Mouse (Mus musculus) embryonic facial prominence, embryonic 14.5 days (tissue): ENCODE data around the gene Myo6. TPM values are rescaled to one million over a fixed set of nuclear protein-coding genes. Genes with fewer than 3 reads are reported as not detected.

Source experiments
- ATAC-seq: fragments of 200-750 bp; cut with Nextera tagmentation; 2 replicates; pipeline ENCODE4 v1.8.0; 2017; ENCODE audit warnings: low read depth, moderate number of reproducible peaks, moderate TSS enrichment
- DNase-seq: peaks from one replicate; pipeline ENCODE4 v3.0.0-alpha.2; 2015; ENCODE audit warnings: low spot score
- H3K27ac ChIP-seq: fragments of 300-500 bp; sonication (generic); replicated peaks from 2 replicates; pipeline ENCODE4 v1.5.1; 2014; ENCODE audit warnings: low read depth, mild to moderate bottlenecking, low read length, moderate library complexity
- H3K27me3 ChIP-seq: fragments of 300-500 bp; sonication (generic); replicated peaks from 2 replicates; pipeline ENCODE4 v1.6.1; 2014; ENCODE audit warnings: low read length; ENCODE audit not compliant: control insufficient read depth, insufficient read depth
- H3K36me3 ChIP-seq: fragments of 300-500 bp; sonication (generic); 2 replicates; pipeline ENCODE4 v1.6.1; 2014; ENCODE audit warnings: low read length, mixed read lengths; ENCODE audit not compliant: control insufficient read depth, insufficient read depth
- H3K4me1 ChIP-seq: fragments of 300-500 bp; sonication (generic); 2 replicates; pipeline ENCODE4 v1.6.1; 2014; ENCODE audit warnings: antibody characterized with exemption, low read length; ENCODE audit not compliant: control insufficient read depth, insufficient read depth
- H3K4me2 ChIP-seq: fragments of 300-500 bp; sonication (generic); 2 replicates; pipeline ENCODE4 v1.6.1; 2014; ENCODE audit warnings: low read depth, mild to moderate bottlenecking, low read length, moderate library complexity, mixed read lengths
- H3K4me3 ChIP-seq: fragments of 300-500 bp; sonication (generic); 2 replicates; pipeline ENCODE4 v1.5.1; 2014; ENCODE audit warnings: low read depth, mild to moderate bottlenecking, low read length
- H3K9ac ChIP-seq: fragments of 300-500 bp; sonication (generic); 2 replicates; pipeline ENCODE4 v1.6.1; 2014; ENCODE audit warnings: low read depth, mild to moderate bottlenecking, low read length, moderate library complexity, mixed read lengths
- H3K9me3 ChIP-seq: fragments of 300-500 bp; sonication (generic); 2 replicates; pipeline ENCODE4 v1.6.1; 2016; ENCODE audit warnings: low read length; ENCODE audit not compliant: control insufficient read depth
- WGBS: fragments of 180-500 bp; shearing (Covaris S2); extraction: QIAGEN DNeasy Blood & Tissue Kit; methylation state at CpG from one replicate; pipeline ENCODE4 v1.1.7; 2014; 5-methylcytosine and 5-hydroxymethylcytosine counted together
- polyA plus RNA-seq: library from polyadenylated mRNA; unstranded; fragments of >200 nt; fragmentation: Nextera tagmentation; extraction: Ambion mirVana; gene quantifications from 2 replicates; pipeline ENCODE4 v1.2.1, GENCODE M21; 2014

The Myo6 gene
- polyA plus RNA-seq, 1 experiment from 2014 or later, result 20.1 TPM

GRCm38 (mm10) chr9:80277770-80278169 lies 112.9 kb downstream of the Myo6 start:
- Histone ChIP-seq H3K4me1 (no peaks in the 10 kb centered on the region), H3K4me3 (no peak overlapping the region), H3K4me2 (no peak overlapping the region), H3K9me3 (no peaks in the 10 kb centered on the region), H3K9ac (no peak overlapping the region), H3K27ac (no peak overlapping the region), H3K27me3 (no peaks in the 10 kb centered on the region), H3K36me3 (0 out of 2 replicates have a peak, but pooled peaks cover 4% of the 10 kb centered on the region)
- no peak for DNase-seq
- no peak for ATAC-seq
- 77% methylated on average over 6 of the region's 6 CpGs for WGBS

GRCm38 (mm10) chr9:80280724-80281123 lies 115.9 kb downstream of the Myo6 start:
- H3K4me3 ChIP-seq, result no peak overlapping the region
- H3K4me1 ChIP-seq, result no peaks in the 10 kb centered on the region
- WGBS, result 96% methylated on average over 1 of the region's 1 CpGs
- ATAC-seq, result no peak
- DNase-seq, result no peak
- no peaks in the 10 kb centered on the region for H3K27me3 ChIP-seq
- no peak overlapping the region for H3K4me2 ChIP-seq
- H3K36me3 ChIP-seq, result 0 out of 2 replicates have a peak, but pooled peaks cover 4% of the 10 kb centered on the region
- no peak overlapping the region for H3K9ac ChIP-seq
- 0 out of 2 replicates have a peak, but pooled peaks cover 4% of the 10 kb centered on the region for H3K9me3 ChIP-seq
- H3K27ac ChIP-seq, result no peak overlapping the region

GRCm38 (mm10) chr9:80282426-80282825 lies 117.6 kb downstream of the Myo6 start:
- ATAC-seq, result no peak
- no peak overlapping the region for H3K9ac ChIP-seq
- 0 out of 2 replicates have a peak, but pooled peaks cover 4% of the 10 kb centered on the region for H3K9me3 ChIP-seq
- 92% methylated on average over 3 of the region's 3 CpGs for whole genome bisulfite sequencing
- H3K27me3 ChIP-seq, result no peaks in the 10 kb centered on the region
- 0 out of 2 replicates have a peak, but pooled peaks cover 4% of the 10 kb centered on the region for H3K36me3 ChIP-seq
- no peak overlapping the region for H3K27ac ChIP-seq
- no peak overlapping the region for H3K4me3 ChIP-seq
- H3K4me2 ChIP-seq, result no peak overlapping the region
- no peak for DNase-seq
- H3K4me1 ChIP-seq, result no peaks in the 10 kb centered on the region

- Histone ChIP-seq H3K27me3 (no peaks in the 10 kb centered on the region), H3K9me3 (0 out of 2 replicates have a peak, but pooled peaks cover 4% of the 10 kb centered on the region), H3K36me3 (0 out of 2 replicates have a peak, but pooled peaks cover 4% of the 10 kb centered on the region), H3K27ac (no peak overlapping the region), H3K4me3 (no peak overlapping the region), H3K9ac (no peak overlapping the region), H3K4me1 (no peaks in the 10 kb centered on the region), H3K4me2 (no peak overlapping the region)
- ATAC-seq (no peak), DNase-seq (no peak)
- WGBS, result 88% methylated on average over 2 of the region's 2 CpGs
Measured at GRCm38 (mm10) chr9:80284539-80285174, 119.8 kb downstream of the Myo6 start.

GRCm38 (mm10) chr9:80286845-80287244 lies 122.0 kb downstream of the Myo6 start:
- no peak overlapping the region for H3K4me2 ChIP-seq
- no peaks in the 10 kb centered on the region for H3K27me3 ChIP-seq
- peaks cover 6% of the 10 kb centered on the region; the same call in 1 of the 2 replicates for H3K36me3 ChIP-seq
- 0 out of 2 replicates have a peak, but pooled peaks cover 9% of the 10 kb centered on the region for H3K9me3 ChIP-seq
- no peak for ATAC-seq
- no peak for DNase-seq
- 92% methylated on average over 7 of the region's 7 CpGs for WGBS
- no peak overlapping the region for H3K9ac ChIP-seq
- H3K27ac ChIP-seq, result no peak overlapping the region
- no peak overlapping the region for H3K4me3 ChIP-seq
- H3K4me1 ChIP-seq, result no peaks in the 10 kb centered on the region

GRCm38 (mm10) chr9:80293056-80293584 lies 128.3 kb downstream of the Myo6 start:
- Histone ChIP-seq H3K4me2 (no peak overlapping the region), H3K9ac (no peak overlapping the region), H3K4me1 (no peaks in the 10 kb centered on the region), H3K4me3 (no peak overlapping the region), H3K27me3 (no peaks in the 10 kb centered on the region), H3K27ac (no peak overlapping the region), H3K36me3 (peaks cover 11% of the 10 kb centered on the region), H3K9me3 (0 out of 2 replicates have a peak, but pooled peaks cover 5% of the 10 kb centered on the region)
- DNase-seq, result peak; percentile 67
- 46% methylated on average over 2 of the region's 2 CpGs for whole genome bisulfite sequencing
- no peak for ATAC-seq

- no peak overlapping the region for H3K9ac ChIP-seq
- H3K9me3 ChIP-seq, result 0 out of 2 replicates have a peak, but pooled peaks cover 5% of the 10 kb centered on the region
- ATAC-seq, result no peak
- no peak overlapping the region for H3K27ac ChIP-seq
- no peaks in the 10 kb centered on the region for H3K27me3 ChIP-seq
- 57% methylated on average over 4 of the region's 4 CpGs for WGBS
- no peaks in the 10 kb centered on the region for H3K4me1 ChIP-seq
- no peak overlapping the region for H3K4me3 ChIP-seq
- H3K36me3 ChIP-seq, result peaks cover 11% of the 10 kb centered on the region
- no peak overlapping the region for H3K4me2 ChIP-seq
- no peak for DNase-seq
Measured at GRCm38 (mm10) chr9:80296086-80296485, 131.3 kb downstream of the Myo6 start.

- H3K4me1 ChIP-seq, result no peaks in the 10 kb centered on the region
- no peak overlapping the region for H3K27ac ChIP-seq
- DNase-seq (no peak), ATAC-seq (no peak)
- 83% methylated on average over 9 of the region's 9 CpGs for WGBS
- H3K27me3 ChIP-seq, result no peaks in the 10 kb centered on the region
- no peak overlapping the region for H3K4me2 ChIP-seq
- no peak overlapping the region for H3K4me3 ChIP-seq
- H3K36me3 ChIP-seq, result no peaks in the 10 kb centered on the region
- no peak overlapping the region for H3K9ac ChIP-seq
- H3K9me3 ChIP-seq, result no peaks in the 10 kb centered on the region
Measured at GRCm38 (mm10) chr9:80299031-80299430, 134.2 kb downstream of the Myo6 start.

GRCm38 (mm10) chr9:80303518-80303917 lies 138.7 kb downstream of the Myo6 start:
- Histone ChIP-seq H3K27me3 (no peaks in the 10 kb centered on the region), H3K4me1 (no peaks in the 10 kb centered on the region), H3K9ac (no peak overlapping the region), H3K9me3 (no peaks in the 10 kb centered on the region), H3K4me2 (no peak overlapping the region), H3K36me3 (no peaks in the 10 kb centered on the region), H3K27ac (no peak overlapping the region), H3K4me3 (no peak overlapping the region)
- whole genome bisulfite sequencing, result 68% methylated on average over 4 of the region's 4 CpGs
- peak; percentile 24 for DNase-seq
- ATAC-seq, result no peak
